Mouse (Mus musculus) frontal cortex, postnatal 14 days (tissue): ENCODE measurements around the gene Smarcd1.
"Not testable (repeated sequence)": the region's sequence is repeated elsewhere in the genome, so short reads cannot be mapped to it uniquely, and the experiment has no call there.

Experiments used
- DNase-seq, 2 experiments: peaks; one replicate each; pipeline ENCODE4 v3.0.0; 2022; ENCODE audit warnings: low spot score in 2 of 2

Gene Smarcd1

GRCm38 (mm10) chr15:99714206-99714605 is 12.3 kb downstream of the Smarcd1 start:
- peak in 1 of 2 experiments; percentile 22 for DNase-seq

GRCm38 (mm10) chr15:99714858-99715257 is 12.9 kb downstream of the Smarcd1 start:
- DNase-seq = peak; percentile 79 to 82

GRCm38 (mm10) chr15:99715361-99715865 is 13.5 kb downstream of the Smarcd1 start:
- no peak for DNase-seq

- DNase-seq = no peak
These were observed 14.2 kb downstream of the Smarcd1 start for GRCm38 (mm10) chr15:99715982-99716746.

- DNase-seq = no peak
These were observed 14.9 kb downstream of the Smarcd1 start for GRCm38 (mm10) chr15:99716814-99717213.

GRCm38 (mm10) chr15:99717386-99718334 is 15.7 kb downstream of the Smarcd1 start, which contains the start of gene Gpd1:
Gene Gpd1, plus strand, starts transcription at chr15:99717515.
- DNase-seq = no peak

- DNase-seq = no peak
These were observed 16.6 kb downstream of the Smarcd1 start for GRCm38 (mm10) chr15:99718461-99719021.

- no peak for DNase-seq
These were observed 17.9 kb downstream of the Smarcd1 start for GRCm38 (mm10) chr15:99719865-99720264.

- DNase-seq = no peak
These were observed 20.2 kb downstream of the Smarcd1 start for GRCm38 (mm10) chr15:99721921-99722743.

GRCm38 (mm10) chr15:99723120-99723514 is 21.2 kb downstream of the Smarcd1 start:
- DNase-seq = no peak

- peak in 1 of 2 experiments; percentile 55 for DNase-seq
These were observed 21.8 kb downstream of the Smarcd1 start for GRCm38 (mm10) chr15:99723515-99724291.

- peak in 1 of 2 experiments; percentile 70 for DNase-seq
These were observed 22.5 kb downstream of the Smarcd1 start for GRCm38 (mm10) chr15:99724292-99725021.

- DNase-seq = peak; percentile 93 to 96
These were observed 23.6 kb downstream of the Smarcd1 start, which contains the start of gene Cox14 for GRCm38 (mm10) chr15:99725341-99726155. Gene Cox14, plus strand, starts transcription at chr15:99725618.

GRCm38 (mm10) chr15:99726549-99726948 is 24.6 kb downstream of the Smarcd1 start:
- DNase-seq = no peak

- not testable (repeated sequence) for DNase-seq
These were observed 25.1 kb downstream of the Smarcd1 start for GRCm38 (mm10) chr15:99727039-99727438.

- no peak for DNase-seq
These were observed 25.6 kb downstream of the Smarcd1 start for GRCm38 (mm10) chr15:99727525-99727924.

GRCm38 (mm10) chr15:99728211-99728610 is 26.3 kb downstream of the Smarcd1 start:
- no peak for DNase-seq

- no peak for DNase-seq
These were observed 27.3 kb downstream of the Smarcd1 start for GRCm38 (mm10) chr15:99729056-99729783.
